Mouse (Mus musculus) hindbrain, embryonic 11.5 days (tissue): ENCODE measurements around the gene Tvp23a. TPM values are rescaled to one million over a fixed set of nuclear protein-coding genes. Genes with fewer than 3 reads are reported as not detected.

ENCODE experiments used
- ATAC-seq: fragments of 200-750 bp; cut with Nextera tagmentation; 2 replicates; pipeline ENCODE4 v1.8.0; 2017; ENCODE audit warnings: mild to moderate bottlenecking, moderate TSS enrichment, moderate library complexity; ENCODE audit not compliant: low FRiP score
- DNase-seq: peaks from one replicate; pipeline ENCODE4 v3.0.0-alpha.2; 2015; ENCODE audit warnings: low spot score
- H3K27ac ChIP-seq: fragments of 300-500 bp; sonication (generic); 2 replicates; pipeline ENCODE4 v1.5.1; 2014; ENCODE audit warnings: mild to moderate bottlenecking, low read depth, low read length
- H3K27me3 ChIP-seq: fragments of 300-500 bp; sonication (generic); 2 replicates; pipeline ENCODE4 v1.6.1; 2014; ENCODE audit warnings: mild to moderate bottlenecking, low read length, moderate library complexity, mixed read lengths; ENCODE audit not compliant: control insufficient read depth, insufficient read depth
- H3K36me3 ChIP-seq: fragments of 300-500 bp; sonication (generic); 2 replicates; pipeline ENCODE4 v1.6.1; 2014; ENCODE audit warnings: mild to moderate bottlenecking, low read length, moderate library complexity, mixed read lengths; ENCODE audit not compliant: control insufficient read depth, insufficient read depth
- H3K4me1 ChIP-seq: fragments of 300-500 bp; sonication (generic); replicated peaks from 2 replicates; pipeline ENCODE4 v1.6.1; 2014; ENCODE audit warnings: low read length, mixed read lengths; ENCODE audit not compliant: control insufficient read depth, insufficient read depth
- H3K4me2 ChIP-seq: fragments of 300-500 bp; sonication (generic); replicated peaks from 2 replicates; pipeline ENCODE4 v1.6.1; 2014; ENCODE audit warnings: mild to moderate bottlenecking, low read depth, low read length
- H3K4me3 ChIP-seq: fragments of 300-500 bp; sonication (generic); 2 replicates; pipeline ENCODE4 v1.5.1; 2014; ENCODE audit warnings: low read depth, low read length
- H3K9ac ChIP-seq: fragments of 300-500 bp; sonication (generic); 2 replicates; pipeline ENCODE4 v1.6.1; 2014; ENCODE audit warnings: low read depth, low read length
- H3K9me3 ChIP-seq: fragments of 300-500 bp; sonication (generic); 2 replicates; pipeline ENCODE4 v1.6.1; 2016; ENCODE audit warnings: low read length; ENCODE audit not compliant: control insufficient read depth
- WGBS: fragments of 180-500 bp; shearing (Covaris S2); extraction: QIAGEN DNeasy Blood & Tissue Kit; methylation state at CpG from one replicate; pipeline ENCODE4 v1.1.7; 2014; 5-methylcytosine and 5-hydroxymethylcytosine counted together
- polyA plus RNA-seq: library from polyadenylated mRNA; unstranded; fragments of >200 nt; fragmentation: Nextera tagmentation; extraction: Ambion mirVana; gene quantifications from 2 replicates; pipeline ENCODE4 v1.2.1, GENCODE M21; 2014

The Tvp23a gene
- polyA plus RNA-seq, 1 experiment from 2014 or later, result 17.2 TPM

- Histone ChIP-seq H3K4me2 (peak overlapping the region; percentile 52), H3K27me3 (no peaks in the 10 kb centered on the region), H3K36me3 (no peaks in the 10 kb centered on the region), H3K9me3 (no peaks in the 10 kb centered on the region), H3K4me3 (peak overlapping the region; percentile 43), H3K9ac (peak overlapping the region; percentile 57), H3K4me1 (peaks cover 8% of the 10 kb centered on the region; the same call in 1 of the 2 replicates), H3K27ac (peak overlapping the region; percentile 64)
- ATAC-seq (peak; percentile 86), DNase-seq (peak; percentile 48)
- WGBS, result 17% methylated on average over 13 of the region's 13 CpGs
Measured at GRCm38 (mm10) chr16:10446573-10447263, 444 bp downstream of the Tvp23a start.

- no peaks in the 10 kb centered on the region for H3K9me3 ChIP-seq
- H3K27me3 ChIP-seq, result no peaks in the 10 kb centered on the region
- no peak overlapping the region for H3K4me3 ChIP-seq
- H3K9ac ChIP-seq, result no peak overlapping the region
- ATAC-seq, result no peak
- no peak for DNase-seq
- H3K4me2 ChIP-seq, result no peak overlapping the region
- peaks cover 8% of the 10 kb centered on the region; the same call in 1 of the 2 replicates for H3K4me1 ChIP-seq
- no peaks in the 10 kb centered on the region for H3K36me3 ChIP-seq
- no peak overlapping the region for H3K27ac ChIP-seq
Measured at GRCm38 (mm10) chr16:10443723-10444122, 3.4 kb downstream of the Tvp23a start.

DNA sequence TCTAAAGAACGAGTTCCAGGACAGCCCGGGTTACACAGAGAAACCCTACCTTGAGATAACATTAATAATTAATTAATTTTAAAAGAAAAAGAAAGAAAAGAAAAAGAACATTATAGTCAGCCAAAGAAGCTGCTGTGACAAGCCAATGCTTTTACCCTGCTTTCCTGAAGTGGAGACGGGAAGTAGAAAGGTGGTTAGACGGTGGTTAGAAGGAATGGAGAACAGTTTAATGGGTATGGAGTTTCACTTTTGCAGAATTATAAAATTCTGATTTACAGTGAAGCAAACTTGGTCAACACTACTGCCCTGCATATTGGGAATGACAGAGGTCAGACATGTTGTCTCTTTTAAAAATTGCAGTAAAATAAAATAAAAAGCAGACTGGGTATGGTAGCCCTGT lies 5.4 kb downstream of the Tvp23a start:
- Histone ChIP-seq H3K4me3 (no peak overlapping the region), H3K4me1 (peaks cover 3% of the 10 kb centered on the region; the same call in 1 of the 2 replicates), H3K9me3 (no peaks in the 10 kb centered on the region), H3K9ac (no peak overlapping the region), H3K27ac (no peak overlapping the region), H3K4me2 (no peak overlapping the region), H3K36me3 (no peaks in the 10 kb centered on the region), H3K27me3 (no peaks in the 10 kb centered on the region)
- DNase-seq (no peak), ATAC-seq (no peak)
- WGBS, result 87% methylated on average over 4 of the region's 4 CpGs

DNA sequence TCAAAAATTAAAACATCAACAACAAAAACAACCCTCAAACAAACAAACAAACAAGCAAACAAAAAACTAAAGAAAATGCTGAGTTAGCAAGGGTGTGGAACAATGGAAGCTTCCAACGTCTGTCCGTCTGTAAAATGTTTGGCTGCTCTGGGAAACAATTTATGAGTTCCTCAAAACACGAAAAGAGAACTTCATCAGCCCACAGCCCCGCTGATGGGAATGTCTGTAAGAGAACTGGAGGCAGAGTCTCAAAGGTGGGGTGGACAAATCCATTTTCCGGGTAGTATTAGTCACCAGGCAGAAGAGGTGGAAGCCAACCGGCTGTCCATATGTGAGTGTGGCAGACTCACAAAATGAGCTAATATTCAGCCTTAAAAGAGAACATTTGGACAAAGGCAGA lies 5.8 kb downstream of the Tvp23a start:
- H3K4me1 ChIP-seq, result peaks cover 2% of the 10 kb centered on the region; the same call in 1 of the 2 replicates
- no peaks in the 10 kb centered on the region for H3K36me3 ChIP-seq
- H3K27me3 ChIP-seq, result no peaks in the 10 kb centered on the region
- 90% methylated on average over 6 of the region's 6 CpGs for WGBS
- H3K9me3 ChIP-seq, result no peaks in the 10 kb centered on the region
- H3K4me3 ChIP-seq, result no peak overlapping the region
- no peak overlapping the region for H3K9ac ChIP-seq
- ATAC-seq, result no peak
- no peak overlapping the region for H3K4me2 ChIP-seq
- DNase-seq, result no peak
- H3K27ac ChIP-seq, result no peak overlapping the region

GRCm38 (mm10) chr16:10438055-10438454 lies 9.1 kb downstream of the Tvp23a start:
- WGBS, result 87% methylated on average over 5 of the region's 5 CpGs

DNA sequence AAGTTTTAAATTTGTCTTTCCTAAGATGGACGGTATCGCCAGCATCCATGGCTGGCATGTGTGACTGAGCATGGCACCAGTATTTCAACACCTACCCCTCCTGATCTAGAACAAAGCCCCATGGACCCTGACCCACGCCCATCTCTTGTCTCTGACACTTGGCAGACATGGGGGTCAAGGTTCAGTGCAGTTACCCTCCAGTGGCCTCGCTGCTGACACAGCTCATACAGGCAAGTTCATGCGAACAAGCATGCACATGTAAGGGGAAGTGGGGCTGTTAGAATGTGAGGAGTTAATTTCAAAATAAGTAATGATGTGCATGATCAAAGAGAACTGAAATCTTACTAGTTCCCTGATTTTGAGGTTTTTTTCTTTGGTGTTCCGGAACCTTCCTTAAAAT lies 11.0 kb downstream of the Tvp23a start:
- no peaks in the 10 kb centered on the region for H3K27me3 ChIP-seq
- no peak overlapping the region for H3K27ac ChIP-seq
- H3K4me3 ChIP-seq, result no peak overlapping the region
- H3K9me3 ChIP-seq, result no peaks in the 10 kb centered on the region
- no peak overlapping the region for H3K4me2 ChIP-seq
- ATAC-seq, result no peak
- H3K9ac ChIP-seq, result no peak overlapping the region
- WGBS, result 84% methylated on average over 6 of the region's 6 CpGs
- no peaks in the 10 kb centered on the region for H3K36me3 ChIP-seq
- no peaks in the 10 kb centered on the region for H3K4me1 ChIP-seq
- no peak for DNase-seq

More at GRCm38 (mm10) chr16:10438055-10438454, 9.1 kb downstream of the Tvp23a start:
- H3K36me3 ChIP-seq, result no peaks in the 10 kb centered on the region
- DNase-seq, result no peak
- H3K9ac ChIP-seq, result no peak overlapping the region
- H3K4me1 ChIP-seq, result no peaks in the 10 kb centered on the region
- no peak overlapping the region for H3K27ac ChIP-seq
- H3K4me3 ChIP-seq, result no peak overlapping the region
- no peaks in the 10 kb centered on the region for H3K27me3 ChIP-seq
- ATAC-seq, result no peak
- no peak overlapping the region for H3K4me2 ChIP-seq
- no peaks in the 10 kb centered on the region for H3K9me3 ChIP-seq

DNA sequence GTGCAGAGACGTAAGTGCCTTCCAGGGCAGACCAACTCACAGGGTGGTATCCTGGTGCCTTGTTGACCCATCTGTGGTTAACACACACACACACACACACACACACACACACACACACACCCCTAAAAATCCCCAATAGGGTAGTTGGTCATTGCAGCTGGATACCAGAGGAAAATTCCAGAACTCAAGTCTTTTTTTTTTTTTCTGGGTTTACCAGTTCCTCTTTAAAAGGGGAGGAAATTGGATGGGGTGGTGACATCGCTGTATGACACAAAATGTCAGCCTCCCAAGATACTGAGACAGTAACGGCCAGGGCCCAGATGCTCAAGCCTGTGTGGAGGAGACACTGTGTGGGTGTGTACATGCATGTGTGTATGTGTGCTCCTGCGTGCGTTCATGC lies 13.8 kb downstream of the Tvp23a start:
- Histone ChIP-seq H3K4me2 (no peak overlapping the region), H3K9me3 (no peaks in the 10 kb centered on the region), H3K4me1 (no peaks in the 10 kb centered on the region), H3K36me3 (no peaks in the 10 kb centered on the region), H3K27me3 (no peaks in the 10 kb centered on the region), H3K27ac (no peak overlapping the region), H3K4me3 (no peak overlapping the region), H3K9ac (no peak overlapping the region)
- 93% methylated on average over 5 of the region's 5 CpGs for WGBS
- DNase-seq (no peak), ATAC-seq (no peak)

DNA sequence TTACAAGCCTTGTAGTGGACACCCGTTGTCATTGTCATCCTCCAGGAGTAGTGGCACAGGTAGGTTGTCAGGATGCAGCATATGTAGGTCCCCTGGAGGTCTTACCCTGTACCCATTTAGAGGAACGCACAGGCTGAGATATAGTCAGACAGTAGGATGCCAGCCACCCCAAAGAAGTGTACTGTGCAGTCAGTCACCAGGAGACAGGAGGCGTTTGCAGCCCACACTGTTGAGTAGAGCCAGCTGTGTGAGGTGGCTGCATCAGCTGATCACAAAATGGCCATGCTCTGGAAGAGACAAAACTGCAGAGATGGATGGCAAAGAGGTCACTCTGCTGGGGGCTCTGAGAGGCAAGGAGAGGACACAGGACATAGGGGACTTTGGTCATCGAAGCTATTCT lies 14.8 kb downstream of the Tvp23a start:
- Histone ChIP-seq H3K9ac (no peak overlapping the region), H3K9me3 (no peaks in the 10 kb centered on the region), H3K36me3 (no peaks in the 10 kb centered on the region), H3K4me1 (no peaks in the 10 kb centered on the region), H3K4me2 (no peak overlapping the region), H3K27me3 (no peaks in the 10 kb centered on the region), H3K4me3 (no peak overlapping the region), H3K27ac (no peak overlapping the region)
- no peak for ATAC-seq
- DNase-seq, result no peak
- WGBS, result 89% methylated on average over 4 of the region's 4 CpGs

GRCm38 (mm10) chr16:10431911-10432310 lies 15.3 kb downstream of the Tvp23a start:
- Histone ChIP-seq H3K9ac (no peak overlapping the region), H3K36me3 (no peaks in the 10 kb centered on the region), H3K27ac (no peak overlapping the region), H3K4me2 (no peak overlapping the region), H3K4me3 (no peak overlapping the region), H3K4me1 (no peaks in the 10 kb centered on the region), H3K27me3 (no peaks in the 10 kb centered on the region), H3K9me3 (no peaks in the 10 kb centered on the region)
- WGBS, result 67% methylated on average over 1 of the region's 1 CpGs
- DNase-seq (no peak), ATAC-seq (no peak)
